Mouse (Mus musculus) heart, postnatal 10 days (tissue): Measurements from ENCODE around the gene Dgkg. TPM values are rescaled to one million over a fixed set of nuclear protein-coding genes. Genes with fewer than 3 reads are reported as not detected.

Experiments
- DNase-seq, 2 experiments: peaks; one replicate each; pipeline ENCODE4 v3.0.0; 2021
- intact Hi-C: fragments of 180-260 bp; cut with DNase I; formaldehyde crosslinking; loops from one replicate; pipeline ENCODE4 v1.15.1; 2025
- total RNA-seq, 2 experiments: library from RNA; stranded (reverse); gene quantifications; 2 replicates each; pipeline ENCODE4 v1.2.3; 2021

Gene Dgkg
- total RNA-seq, 2 experiments from 2014 or later = 0.62 to 0.84 TPM

GRCm38 (mm10) chr16:22452082-22452481 is 204.9 kb downstream of the Dgkg start:
- intact Hi-C loops = no loop called here
- DNase-seq = no peak

GRCm38 (mm10) chr16:22448093-22448492 is 208.9 kb downstream of the Dgkg start:
- intact Hi-C loops = no loop called here
- DNase-seq = no peak

- DNase-seq = no peak
- intact Hi-C loops = loop anchor here (5.0 kb wide), 2 partner anchors 48 to 132 kb away; no protein-coding TSS in a partner anchor
These were observed 212.2 kb downstream of the Dgkg start for GRCm38 (mm10) chr16:22444786-22445185.

GRCm38 (mm10) chr16:22442202-22442601 is 214.8 kb downstream of the Dgkg start:
- intact Hi-C loops = loop anchor here (5.0 kb wide), 2 partner anchors 50 to 130 kb away; no protein-coding TSS in a partner anchor
- no peak for DNase-seq

GRCm38 (mm10) chr16:22441317-22441716 is 215.7 kb downstream of the Dgkg start:
- intact Hi-C loops = loop anchor here (2.0 to 5.0 kb wide), 3 partner anchors 17 to 129 kb away; no protein-coding TSS in a partner anchor

GRCm38 (mm10) chr16:22440269-22440668 is 216.8 kb downstream of the Dgkg start:
- DNase-seq = peak; percentile 65 to 73
- intact Hi-C loops = loop anchor here (2.0 to 5.0 kb wide), 3 partner anchors 15 to 128 kb away; no protein-coding TSS in a partner anchor

More at GRCm38 (mm10) chr16:22441317-22441716, 215.7 kb downstream of the Dgkg start:
- DNase-seq = no peak

GRCm38 (mm10) chr16:22439499-22440177 is 217.4 kb downstream of the Dgkg start, which contains the start of gene Etv5:
Etv5 (minus strand) TSS chr16:22439719.
- peak; percentile 99 for DNase-seq
- intact Hi-C loops = loop anchor here (2.0 to 5.0 kb wide), 5 partner anchors 15 to 172 kb away; partner anchors contain the start of gene Tra2b

GRCm38 (mm10) chr16:22438441-22439373 is 218.3 kb downstream of the Dgkg start:
- DNase-seq = peak; percentile 67 to 80
- intact Hi-C loops = loop anchor here (2.0 to 5.0 kb wide), 2 partner anchors 110 to 171 kb away; partner anchors contain the start of gene Tra2b

GRCm38 (mm10) chr16:22436106-22436505 is 220.9 kb downstream of the Dgkg start:
- DNase-seq = no peak
- intact Hi-C loops = loop anchor here (5.0 kb wide), 1 partner anchor 169 kb away; the partner anchor contains the start of gene Tra2b

- no peak for DNase-seq
- intact Hi-C loops = no loop called here
These were observed 222.5 kb downstream of the Dgkg start for GRCm38 (mm10) chr16:22434530-22434929.

GRCm38 (mm10) chr16:22433944-22434343 is 223.1 kb downstream of the Dgkg start:
- intact Hi-C loops = no loop called here
- DNase-seq = no peak

GRCm38 (mm10) chr16:22431773-22432172 is 225.2 kb downstream of the Dgkg start:
- no peak for DNase-seq
- intact Hi-C loops = no loop called here

- DNase-seq = no peak
- intact Hi-C loops = no loop called here
These were observed 225.7 kb downstream of the Dgkg start for GRCm38 (mm10) chr16:22431335-22431734.

- intact Hi-C loops = no loop called here
- DNase-seq = no peak
These were observed 226.6 kb downstream of the Dgkg start for GRCm38 (mm10) chr16:22430211-22430951.

- intact Hi-C loops = no loop called here
- DNase-seq = no peak
These were observed 227.6 kb downstream of the Dgkg start for GRCm38 (mm10) chr16:22429377-22429776.

- intact Hi-C loops = no loop called here
- peak; percentile 83 to 87 for DNase-seq
These were observed 228.1 kb downstream of the Dgkg start for GRCm38 (mm10) chr16:22428853-22429341.

- intact Hi-C loops = no loop called here
- DNase-seq = no peak
These were observed 230.2 kb downstream of the Dgkg start for GRCm38 (mm10) chr16:22426866-22427265.

GRCm38 (mm10) chr16:22422256-22422655 is 234.8 kb downstream of the Dgkg start:
- intact Hi-C loops = no loop called here
- no peak for DNase-seq
